Mouse (Mus musculus): ENCODE measurements at regions not wholly inside any gene's neighbourhood (a gene's known extent, or its start where the extent isn't known, plus 50 kb on each side); places are given as distances from the start of the nearest gene placed in this dataset.

- Histone ChIP-seq H3K4me3 (ENCODE audit: insufficient read depth, poor library complexity, severe bottlenecking) (no peak overlapping the region), H3K36me3 (ENCODE audit: control insufficient read depth, insufficient read depth) (no peaks in the 10 kb centered on the region), H3K27me3 (ENCODE audit: control insufficient read depth, insufficient read depth, insufficient read length) (no peaks in the 10 kb centered on the region), H3ac (ENCODE audit: control insufficient read depth, insufficient read length, low read depth) (no peak overlapping the region), H3K79me3 (ENCODE audit: low read depth) (no peaks in the 10 kb centered on the region), H3K79me2 (ENCODE audit: control insufficient read depth, insufficient read depth) (no peaks in the 10 kb centered on the region)
- TF ChIP-seq MYOD1 (IDR thresholded peaks at IDR 0.05; ENCODE audit: control insufficient read depth, insufficient read length, low read depth) (peak; percentile 82), MAX (IDR thresholded peaks at IDR 0.05) (no peak)
Measured at GRCm38 (mm10) chr2:117868857-117869256, 242.8 kb upstream of the Thbs1 start.

DNA sequence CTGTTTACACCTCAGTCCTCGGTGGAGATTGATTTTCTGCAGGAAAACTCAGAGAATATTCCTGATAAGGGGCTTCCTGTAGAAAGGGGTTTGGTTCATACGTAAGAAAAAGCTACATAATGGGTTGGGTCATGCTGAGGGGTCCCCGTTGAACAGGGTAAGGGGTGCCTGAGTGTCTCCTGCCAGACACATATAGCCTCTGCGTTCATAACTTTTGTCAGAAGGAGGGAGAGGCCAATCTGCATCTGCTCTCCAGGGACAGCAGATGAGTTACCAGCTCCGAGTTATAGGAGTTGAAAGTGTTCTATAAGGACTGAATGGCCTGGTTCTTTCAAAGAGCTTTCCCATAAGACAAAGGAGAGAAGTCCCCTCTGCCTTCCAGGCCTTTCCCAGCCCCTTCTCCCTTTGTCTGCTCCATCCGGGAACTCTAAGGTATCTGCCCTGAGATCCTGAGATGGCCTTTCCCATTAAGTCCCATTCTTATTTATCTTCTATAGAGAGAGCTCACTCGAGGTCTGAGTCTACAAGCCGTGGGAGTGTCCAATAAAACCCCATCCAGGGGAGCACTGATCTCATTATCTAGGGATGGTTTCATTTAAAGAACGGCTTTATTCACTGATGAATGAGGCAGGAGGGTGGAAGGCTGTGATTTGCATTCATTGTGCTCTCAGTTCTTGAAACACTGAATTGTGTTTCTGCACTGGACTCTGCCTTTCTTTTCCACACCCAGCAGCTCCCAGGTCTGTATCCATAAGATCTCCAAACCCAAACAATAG, 240.0 kb upstream of the Thbs1 start:
- no peak overlapping the region for H3K4me3 ChIP-seq (ENCODE audit: insufficient read depth, poor library complexity, severe bottlenecking)
- H3K79me2 ChIP-seq (ENCODE audit: control insufficient read depth, insufficient read depth) = no peaks in the 10 kb centered on the region
- H3K27me3 ChIP-seq (ENCODE audit: control insufficient read depth, insufficient read depth, insufficient read length) = no peaks in the 10 kb centered on the region
- H3K36me3 ChIP-seq (ENCODE audit: control insufficient read depth, insufficient read depth) = no peaks in the 10 kb centered on the region
- TF ChIP-seq CEBPB (IDR thresholded peaks at IDR 0.05; ENCODE audit: low read depth) (no peak), USF1 (IDR thresholded peaks at IDR 0.05; ENCODE audit: low read depth) (no peak), MYOD1 (IDR thresholded peaks at IDR 0.05; ENCODE audit: control insufficient read depth, insufficient read length, low read depth) (no peak), MAX (IDR thresholded peaks at IDR 0.05) (no peak), MYOG (IDR thresholded peaks at IDR 0.05; ENCODE audit: control insufficient read depth, extremely low read depth, insufficient read length) (no peak), FOSL1 (IDR thresholded peaks at IDR 0.05; ENCODE audit: insufficient read depth, low read length, poor library complexity, severe bottlenecking) (no peak), CTCF (IDR thresholded peaks at IDR 0.05; ENCODE audit: control insufficient read depth, insufficient read depth, insufficient read length) (no peak)
- no peak overlapping the region for H3ac ChIP-seq (ENCODE audit: control insufficient read depth, insufficient read length, low read depth)
- no peaks in the 10 kb centered on the region for H3K79me3 ChIP-seq (ENCODE audit: low read depth)

- Histone ChIP-seq H3K79me3 (ENCODE audit: low read depth) (no peaks in the 10 kb centered on the region), H3K27me3 (ENCODE audit: control insufficient read depth, insufficient read depth, insufficient read length) (no peaks in the 10 kb centered on the region), H3K4me3 (ENCODE audit: insufficient read depth, poor library complexity, severe bottlenecking) (no peak overlapping the region), H3K36me3 (ENCODE audit: control insufficient read depth, insufficient read depth) (no peaks in the 10 kb centered on the region), H3ac (ENCODE audit: control insufficient read depth, insufficient read length, low read depth) (no peak overlapping the region), H3K79me2 (ENCODE audit: control insufficient read depth, insufficient read depth) (no peaks in the 10 kb centered on the region)
- TF ChIP-seq CTCF (IDR thresholded peaks at IDR 0.05; ENCODE audit: control insufficient read depth, insufficient read depth, insufficient read length) = no peak
- no peak for TF ChIP-seq MYOD1 (IDR thresholded peaks at IDR 0.05; ENCODE audit: control insufficient read depth, insufficient read length, low read depth)
- no peak for TF ChIP-seq MAX (IDR thresholded peaks at IDR 0.05)
- TF ChIP-seq FOSL1 (IDR thresholded peaks at IDR 0.05; ENCODE audit: insufficient read depth, low read length, poor library complexity, severe bottlenecking) = no peak
- TF ChIP-seq CEBPB (IDR thresholded peaks at IDR 0.05; ENCODE audit: low read depth) = no peak
- no peak for TF ChIP-seq MYOG (IDR thresholded peaks at IDR 0.05; ENCODE audit: control insufficient read depth, extremely low read depth, insufficient read length)
- TF ChIP-seq USF1 (IDR thresholded peaks at IDR 0.05; ENCODE audit: low read depth) = no peak
Measured at GRCm38 (mm10) chr2:117877816-117878215, 233.9 kb upstream of the Thbs1 start.

GRCm38 (mm10) chr2:117882136-117882535, 229.5 kb upstream of the Thbs1 start:
- Histone ChIP-seq H3K4me3 (ENCODE audit: insufficient read depth, poor library complexity, severe bottlenecking) (no peak overlapping the region), H3K79me2 (ENCODE audit: control insufficient read depth, insufficient read depth) (no peaks in the 10 kb centered on the region), H3K79me3 (ENCODE audit: low read depth) (no peaks in the 10 kb centered on the region), H3K36me3 (ENCODE audit: control insufficient read depth, insufficient read depth) (no peaks in the 10 kb centered on the region), H3K27me3 (ENCODE audit: control insufficient read depth, insufficient read depth, insufficient read length) (no peaks in the 10 kb centered on the region), H3ac (ENCODE audit: control insufficient read depth, insufficient read length, low read depth) (peak overlapping the region; percentile 34)
- peak; percentile 80 for TF ChIP-seq MYOD1 (IDR thresholded peaks at IDR 0.05; ENCODE audit: control insufficient read depth, insufficient read length, low read depth)
- TF ChIP-seq FOSL1 (IDR thresholded peaks at IDR 0.05; ENCODE audit: insufficient read depth, low read length, poor library complexity, severe bottlenecking) = peak; percentile 70
- peak; percentile 28 for TF ChIP-seq USF1 (IDR thresholded peaks at IDR 0.05; ENCODE audit: low read depth)
- no peak for TF ChIP-seq MYOG (IDR thresholded peaks at IDR 0.05; ENCODE audit: control insufficient read depth, extremely low read depth, insufficient read length)
- TF ChIP-seq MAX (IDR thresholded peaks at IDR 0.05) = peak; percentile 78

GRCm38 (mm10) chr2:117882890-117883289, 228.8 kb upstream of the Thbs1 start:
- H3ac ChIP-seq (ENCODE audit: control insufficient read depth, insufficient read length, low read depth) = no peak overlapping the region
- no peaks in the 10 kb centered on the region for H3K36me3 ChIP-seq (ENCODE audit: control insufficient read depth, insufficient read depth)
- no peak for TF ChIP-seq FOSL1 (IDR thresholded peaks at IDR 0.05; ENCODE audit: insufficient read depth, low read length, poor library complexity, severe bottlenecking)
- peak; percentile 90 for TF ChIP-seq CEBPB (IDR thresholded peaks at IDR 0.05; ENCODE audit: low read depth)
- TF ChIP-seq USF1 (IDR thresholded peaks at IDR 0.05; ENCODE audit: low read depth) = no peak
- peak; percentile 97 for TF ChIP-seq MYOD1 (IDR thresholded peaks at IDR 0.05; ENCODE audit: control insufficient read depth, insufficient read length, low read depth)
- TF ChIP-seq MYOG (IDR thresholded peaks at IDR 0.05; ENCODE audit: control insufficient read depth, extremely low read depth, insufficient read length) = no peak
- TF ChIP-seq MAX (IDR thresholded peaks at IDR 0.05) = peak; percentile 30
- no peak for TF ChIP-seq CTCF (IDR thresholded peaks at IDR 0.05; ENCODE audit: control insufficient read depth, insufficient read depth, insufficient read length)
- no peak overlapping the region for H3K4me3 ChIP-seq (ENCODE audit: insufficient read depth, poor library complexity, severe bottlenecking)
- no peaks in the 10 kb centered on the region for H3K27me3 ChIP-seq (ENCODE audit: control insufficient read depth, insufficient read depth, insufficient read length)
- H3K79me2 ChIP-seq (ENCODE audit: control insufficient read depth, insufficient read depth) = no peaks in the 10 kb centered on the region
- H3K79me3 ChIP-seq (ENCODE audit: low read depth) = no peaks in the 10 kb centered on the region

- Histone ChIP-seq H3K4me3 (ENCODE audit: insufficient read depth, poor library complexity, severe bottlenecking) (no peak overlapping the region), H3K36me3 (ENCODE audit: control insufficient read depth, insufficient read depth) (no peaks in the 10 kb centered on the region), H3K79me2 (ENCODE audit: control insufficient read depth, insufficient read depth) (no peaks in the 10 kb centered on the region), H3ac (ENCODE audit: control insufficient read depth, insufficient read length, low read depth) (no peak overlapping the region), H3K27me3 (ENCODE audit: control insufficient read depth, insufficient read depth, insufficient read length) (no peaks in the 10 kb centered on the region), H3K79me3 (ENCODE audit: low read depth) (no peaks in the 10 kb centered on the region)
- no peak for TF ChIP-seq FOSL1 (IDR thresholded peaks at IDR 0.05; ENCODE audit: insufficient read depth, low read length, poor library complexity, severe bottlenecking)
- TF ChIP-seq CTCF (IDR thresholded peaks at IDR 0.05; ENCODE audit: control insufficient read depth, insufficient read depth, insufficient read length) = no peak
- no peak for TF ChIP-seq MYOG (IDR thresholded peaks at IDR 0.05; ENCODE audit: control insufficient read depth, extremely low read depth, insufficient read length)
- no peak for TF ChIP-seq CEBPB (IDR thresholded peaks at IDR 0.05; ENCODE audit: low read depth)
- no peak for TF ChIP-seq MYOD1 (IDR thresholded peaks at IDR 0.05; ENCODE audit: control insufficient read depth, insufficient read length, low read depth)
- TF ChIP-seq MAX (IDR thresholded peaks at IDR 0.05) = no peak
- no peak for TF ChIP-seq USF1 (IDR thresholded peaks at IDR 0.05; ENCODE audit: low read depth)
Measured at GRCm38 (mm10) chr2:117886516-117886915, 225.2 kb upstream of the Thbs1 start.

All from C2C12 (cell line).